Mouse (Mus musculus): ENCODE measurements around the gene Phf3.

GRCm38 (mm10) chr1:30808101-30808699 is 65.5 kb downstream of the Phf3 start:
- no peak for TF ChIP-seq GATA1 (IDR thresholded peaks at IDR 0.05; ENCODE audit: low read length)
- no peak for TF ChIP-seq TAL1 (IDR thresholded peaks at IDR 0.05; ENCODE audit: low read length)
